Mouse (Mus musculus) heart, embryonic 14.5 days (tissue): ENCODE measurements around the gene Kif13a. TPM values are rescaled to one million over a fixed set of nuclear protein-coding genes. Genes with fewer than 3 reads are reported as not detected.

ENCODE experiments used
- ATAC-seq: fragments of 200-750 bp; cut with Nextera tagmentation; 2 replicates; pipeline ENCODE4 v1.8.0; 2017; ENCODE audit warnings: low read depth, moderate TSS enrichment; ENCODE audit not compliant: insufficient number of reproducible peaks, insufficient read depth, low FRiP score
- H3K27ac ChIP-seq, 2 experiments: fragments of 200-500 bp in 1 of 2; fragments of 300-500 bp in 1 of 2; sonication (generic) in 1 of 2; replicated peaks in 1 of 2; 2 replicates each; pipeline ENCODE4 v1.5.1; 2012 to 2014; ENCODE audit warnings: low read depth in 2 of 2, low read length in 2 of 2, control low read depth in 1 of 2, mild to moderate bottlenecking in 1 of 2, mixed read lengths in 1 of 2; ENCODE audit not compliant: control insufficient read depth in 1 of 2, insufficient read depth in 1 of 2
- H3K27me3 ChIP-seq: fragments of 300-500 bp; sonication (generic); 2 replicates; pipeline ENCODE4 v1.6.1; 2014; ENCODE audit warnings: mild to moderate bottlenecking, low read length, control low read depth; ENCODE audit not compliant: control insufficient read depth, insufficient read depth
- H3K36me3 ChIP-seq: fragments of 300-500 bp; sonication (generic); 2 replicates; pipeline ENCODE4 v1.6.1; 2014; ENCODE audit warnings: mild to moderate bottlenecking, control low read depth, low read length, mixed read lengths; ENCODE audit not compliant: control insufficient read depth, insufficient read depth
- H3K4me1 ChIP-seq, 2 experiments: fragments of 200-500 bp in 1 of 2; fragments of 300-500 bp in 1 of 2; sonication (generic) in 1 of 2; 2 replicates each; pipeline ENCODE4 v1.6.1; 2012 to 2014; ENCODE audit warnings: low read length in 2 of 2, control low read depth in 1 of 2, mixed read lengths in 1 of 2; ENCODE audit not compliant: control insufficient read depth in 2 of 2, insufficient read depth in 2 of 2
- H3K4me2 ChIP-seq: fragments of 300-500 bp; sonication (generic); 2 replicates; pipeline ENCODE4 v1.6.1; 2014; ENCODE audit warnings: mild to moderate bottlenecking, low read length
- H3K4me3 ChIP-seq, 2 experiments: fragments of 200-500 bp in 1 of 2; fragments of 300-500 bp in 1 of 2; sonication (generic) in 1 of 2; 2 replicates each; pipeline ENCODE4 v1.5.1; 2012 to 2014; ENCODE audit warnings: low read length in 2 of 2, mild to moderate bottlenecking in 2 of 2, control low read depth in 1 of 2, low read depth in 1 of 2, moderate library complexity in 1 of 2; ENCODE audit not compliant: control insufficient read depth in 1 of 2, insufficient read depth in 1 of 2
- H3K9ac ChIP-seq: fragments of 300-500 bp; sonication (generic); 2 replicates; pipeline ENCODE4 v1.6.1; 2014; ENCODE audit warnings: mild to moderate bottlenecking, low read length
- H3K9me3 ChIP-seq: fragments of 300-500 bp; sonication (generic); 2 replicates; pipeline ENCODE4 v1.6.1; 2016; ENCODE audit warnings: low read length, control low read depth; ENCODE audit not compliant: control insufficient read depth
- WGBS: fragments of 180-500 bp; shearing (Covaris S2); extraction: QIAGEN DNeasy Blood & Tissue Kit; methylation state at CpG from one replicate; pipeline ENCODE4 v1.1.7; 2014; 5-methylcytosine and 5-hydroxymethylcytosine counted together
- polyA plus RNA-seq: library from polyadenylated mRNA; unstranded; fragments of >200 nt; fragmentation: Nextera tagmentation; extraction: Ambion mirVana; gene quantifications from 2 replicates; pipeline ENCODE4 v1.2.1, GENCODE M21; 2014

The Kif13a gene
- polyA plus RNA-seq, result 47.8 and 55.2 TPM in 2 replicates

DNA sequence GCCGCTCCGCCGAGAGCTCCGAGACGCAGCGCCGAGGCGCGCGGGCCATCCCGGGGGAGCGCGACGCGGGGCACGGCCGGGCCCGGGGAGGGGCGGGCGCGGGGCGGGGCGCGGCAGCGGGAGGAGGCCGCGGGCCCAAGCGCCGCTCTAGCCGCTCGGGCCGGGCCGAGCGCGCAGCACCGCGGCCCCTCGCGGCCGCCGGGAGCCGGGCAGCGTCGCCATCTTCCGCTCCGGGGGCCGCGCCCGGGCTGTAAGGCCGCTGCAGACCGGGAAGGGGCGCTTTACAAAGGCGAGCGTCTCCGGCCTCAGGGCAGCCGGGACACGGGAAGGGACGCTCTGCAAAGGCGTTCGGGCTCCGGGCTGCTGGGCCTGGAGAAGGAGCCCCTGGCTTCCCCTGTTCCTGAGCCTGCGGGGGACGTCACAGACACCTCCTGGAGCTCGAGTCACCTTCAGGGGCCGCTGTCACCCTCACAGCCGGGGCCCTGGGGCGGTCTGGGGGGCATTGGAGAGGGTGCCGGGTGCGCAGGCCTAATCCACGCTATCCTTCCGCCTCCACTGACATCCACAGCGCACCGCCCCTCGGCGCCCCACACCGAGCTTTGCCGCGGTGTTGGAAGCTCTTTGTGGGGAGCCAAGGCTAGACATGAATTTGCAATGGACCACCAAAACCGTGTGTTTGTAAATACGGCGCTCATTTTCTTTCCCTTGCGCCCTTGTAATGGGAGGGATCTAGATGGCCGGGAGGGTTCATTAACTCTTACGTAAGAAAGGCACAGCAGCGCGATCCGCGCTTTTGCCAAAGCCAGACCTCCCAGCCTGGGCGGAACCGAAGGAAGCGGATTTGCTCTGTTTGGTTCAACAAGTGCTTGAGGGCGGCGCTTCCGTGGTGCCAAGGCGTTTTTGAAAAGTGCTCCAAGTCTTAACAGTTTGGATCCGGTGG, at the start of gene Kif13a:
Gene Kif13a, minus strand, starts transcription at position 149 of the 940 bp plus-strand sequence.
- Histone ChIP-seq H3K9me3 (no peaks in the 10 kb centered on the region), H3K4me1 (peaks cover 14 to 34% of the 10 kb centered on the region in 2 experiments), H3K27me3 (no peaks in the 10 kb centered on the region), H3K27ac (peak within 1 kb of the TSS; percentile 98 to 99), H3K4me2 (peak within 1 kb of the TSS; percentile 85), H3K36me3 (peaks cover 8% of the 10 kb centered on the region), H3K9ac (peak within 1 kb of the TSS; percentile 93), H3K4me3 (peak within 1 kb of the TSS; percentile 65 to 85)
- peak; percentile 80 for ATAC-seq
- under 1% methylated on average over 56 of the region's 96 CpGs for WGBS

DNA sequence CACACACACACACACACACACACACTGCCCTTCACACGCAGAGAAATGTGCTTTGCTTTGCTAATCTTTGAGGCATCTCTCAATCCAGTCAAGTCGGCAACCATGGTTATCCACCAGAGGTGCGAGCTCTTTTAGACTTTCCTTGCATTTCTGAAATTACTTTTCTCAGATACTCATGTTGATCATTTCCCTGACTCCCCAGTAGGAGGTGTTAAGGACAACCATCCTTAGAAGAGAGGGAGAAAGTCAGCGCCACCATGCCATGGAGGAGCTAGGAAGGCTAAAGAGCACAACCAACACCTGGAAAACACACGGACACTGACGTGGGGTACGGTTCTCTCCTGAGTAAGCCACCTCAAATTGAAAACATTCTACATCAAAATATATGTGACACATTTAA, 46.9 kb upstream of the Kif13a start:
- H3K27ac ChIP-seq, result no peak overlapping the region
- WGBS, result 85% methylated on average over 7 of the region's 7 CpGs
- peaks cover 8 to 18% of the 10 kb centered on the region in 2 experiments for H3K4me1 ChIP-seq

GRCm38 (mm10) chr13:46975930-46976329, 46.3 kb upstream of the Kif13a start:
- ATAC-seq, result no peak
- 59% methylated on average over 4 of the region's 4 CpGs for WGBS
- no peaks in the 10 kb centered on the region for H3K36me3 ChIP-seq
- H3K27me3 ChIP-seq, result no peaks in the 10 kb centered on the region
- H3K4me3 ChIP-seq, result no peak overlapping the region
- no peak overlapping the region for H3K9ac ChIP-seq
- H3K4me1 ChIP-seq, result peaks cover 8 to 18% of the 10 kb centered on the region in 2 experiments
- H3K4me2 ChIP-seq, result no peak overlapping the region
- no peak overlapping the region for H3K27ac ChIP-seq
- no peaks in the 10 kb centered on the region for H3K9me3 ChIP-seq

More for the DNA sequence above, 46.9 kb upstream of the Kif13a start:
- H3K36me3 ChIP-seq, result no peaks in the 10 kb centered on the region
- no peak overlapping the region for H3K4me3 ChIP-seq
- no peak for ATAC-seq
- no peak overlapping the region for H3K4me2 ChIP-seq
- H3K9ac ChIP-seq, result no peak overlapping the region
- no peaks in the 10 kb centered on the region for H3K9me3 ChIP-seq
- H3K27me3 ChIP-seq, result no peaks in the 10 kb centered on the region

DNA sequence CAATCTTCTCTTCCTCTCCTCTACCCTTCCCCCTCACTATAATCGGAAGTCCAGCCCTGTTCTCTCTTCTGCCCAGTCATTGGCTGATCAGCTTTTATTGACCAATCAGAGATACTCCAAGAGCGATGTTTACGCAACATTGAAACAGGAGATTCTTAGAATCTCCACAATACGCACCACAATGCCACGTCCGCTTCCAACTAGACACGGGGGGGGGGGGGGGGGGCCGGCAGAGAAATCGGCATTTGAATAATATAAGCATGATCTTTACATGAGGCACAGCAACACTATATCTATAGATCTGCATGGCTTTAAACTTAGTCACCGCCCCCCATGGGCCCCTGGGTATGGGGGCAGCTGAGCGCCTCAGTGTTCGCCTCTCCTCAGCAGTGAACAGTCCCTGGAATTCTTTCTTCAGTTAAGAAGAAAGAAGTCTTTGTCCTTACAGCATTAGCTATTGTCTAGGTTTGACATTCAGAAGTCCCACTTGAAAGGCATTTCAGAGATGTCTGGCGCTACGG, 45.4 kb upstream of the Kif13a start:
- 50% methylated on average over 14 of the region's 14 CpGs for WGBS
- H3K27me3 ChIP-seq, result no peaks in the 10 kb centered on the region

GRCm38 (mm10) chr13:46970286-46970945, 40.7 kb upstream of the Kif13a start:
- Histone ChIP-seq H3K9ac (no peak overlapping the region), H3K27me3 (no peaks in the 10 kb centered on the region), H3K27ac (no peak overlapping the region), H3K4me2 (no peak overlapping the region), H3K36me3 (no peaks in the 10 kb centered on the region), H3K9me3 (no peaks in the 10 kb centered on the region), H3K4me3 (no peak overlapping the region), H3K4me1 (peaks cover 0 to 3% of the 10 kb centered on the region in 2 experiments; a peak in 1 of 4 replicates)
- WGBS, result 65% methylated on average over 10 of the region's 10 CpGs
- no peak for ATAC-seq

More for the DNA sequence above, 45.4 kb upstream of the Kif13a start:
- Histone ChIP-seq H3K4me3 (no peak overlapping the region), H3K4me2 (peak overlapping the region; percentile 35), H3K9ac (no peak overlapping the region), H3K27ac (no peak overlapping the region), H3K9me3 (no peaks in the 10 kb centered on the region), H3K36me3 (no peaks in the 10 kb centered on the region), H3K4me1 (peaks cover 5 to 13% of the 10 kb centered on the region in 2 experiments)
- ATAC-seq, result no peak

DNA sequence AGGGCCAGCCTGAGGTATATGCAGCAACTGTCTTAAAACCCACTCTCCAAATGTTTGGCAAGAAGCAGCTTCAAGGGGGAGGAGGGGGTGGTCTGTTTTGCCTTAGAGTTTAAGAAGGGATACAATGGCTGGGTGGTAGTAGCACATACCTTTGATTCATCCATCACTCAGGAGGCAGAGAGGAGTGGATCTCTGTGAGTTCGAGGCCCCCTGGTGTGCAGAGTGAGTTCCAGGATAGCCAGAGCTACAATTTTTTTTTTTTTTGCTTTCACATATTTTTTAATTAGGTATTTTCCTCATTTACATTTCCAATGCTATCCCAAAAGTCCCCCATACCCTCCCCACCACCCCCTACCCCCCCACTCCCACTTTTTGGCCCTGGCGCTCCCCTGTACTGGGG, 39.0 kb upstream of the Kif13a start:
- ATAC-seq, result no peak
- H3K9ac ChIP-seq, result no peak overlapping the region
- no peak overlapping the region for H3K4me2 ChIP-seq
- no peak overlapping the region for H3K27ac ChIP-seq
- no peaks in the 10 kb centered on the region for H3K36me3 ChIP-seq
- H3K4me3 ChIP-seq, result no peak overlapping the region
- 86% methylated on average over 2 of the region's 2 CpGs for WGBS
- H3K27me3 ChIP-seq, result no peaks in the 10 kb centered on the region
- H3K9me3 ChIP-seq, result peaks cover 4% of the 10 kb centered on the region; the same call in 1 of the 2 replicates
- H3K4me1 ChIP-seq, result no peaks in the 10 kb centered on the region

GRCm38 (mm10) chr13:46967308-46967707, 37.6 kb upstream of the Kif13a start:
- H3K27me3 ChIP-seq, result no peaks in the 10 kb centered on the region
- H3K4me3 ChIP-seq, result no peak overlapping the region
- 72% methylated on average over 4 of the region's 4 CpGs for WGBS
- no peak overlapping the region for H3K9ac ChIP-seq
- no peak overlapping the region for H3K27ac ChIP-seq
- no peaks in the 10 kb centered on the region for H3K4me1 ChIP-seq
- no peak for ATAC-seq
- H3K36me3 ChIP-seq, result no peaks in the 10 kb centered on the region
- no peak overlapping the region for H3K4me2 ChIP-seq
- H3K9me3 ChIP-seq, result peaks cover 4% of the 10 kb centered on the region; the same call in 1 of the 2 replicates
